Mouse (Mus musculus) cortical plate, adult 2 months (tissue): Measurements from ENCODE around the gene Gsk3a.

Experiments used
- CTCF ChIP-seq: fragments of 200-500 bp; IDR thresholded peaks from 2 replicates; pipeline ENCODE4 v1.5.1; 2011; ENCODE audit warnings: mild to moderate bottlenecking, control low read depth, low read length; ENCODE audit not compliant: insufficient read depth; ENCODE audit errors: extremely low read depth
- POLR2A ChIP-seq: fragments of 200-500 bp; IDR thresholded peaks from 2 replicates; pipeline ENCODE4 v1.6.1; 2011; ENCODE audit warnings: mild to moderate bottlenecking, low read length, control low read depth; ENCODE audit not compliant: insufficient read depth; ENCODE audit errors: extremely low read depth

DNA sequence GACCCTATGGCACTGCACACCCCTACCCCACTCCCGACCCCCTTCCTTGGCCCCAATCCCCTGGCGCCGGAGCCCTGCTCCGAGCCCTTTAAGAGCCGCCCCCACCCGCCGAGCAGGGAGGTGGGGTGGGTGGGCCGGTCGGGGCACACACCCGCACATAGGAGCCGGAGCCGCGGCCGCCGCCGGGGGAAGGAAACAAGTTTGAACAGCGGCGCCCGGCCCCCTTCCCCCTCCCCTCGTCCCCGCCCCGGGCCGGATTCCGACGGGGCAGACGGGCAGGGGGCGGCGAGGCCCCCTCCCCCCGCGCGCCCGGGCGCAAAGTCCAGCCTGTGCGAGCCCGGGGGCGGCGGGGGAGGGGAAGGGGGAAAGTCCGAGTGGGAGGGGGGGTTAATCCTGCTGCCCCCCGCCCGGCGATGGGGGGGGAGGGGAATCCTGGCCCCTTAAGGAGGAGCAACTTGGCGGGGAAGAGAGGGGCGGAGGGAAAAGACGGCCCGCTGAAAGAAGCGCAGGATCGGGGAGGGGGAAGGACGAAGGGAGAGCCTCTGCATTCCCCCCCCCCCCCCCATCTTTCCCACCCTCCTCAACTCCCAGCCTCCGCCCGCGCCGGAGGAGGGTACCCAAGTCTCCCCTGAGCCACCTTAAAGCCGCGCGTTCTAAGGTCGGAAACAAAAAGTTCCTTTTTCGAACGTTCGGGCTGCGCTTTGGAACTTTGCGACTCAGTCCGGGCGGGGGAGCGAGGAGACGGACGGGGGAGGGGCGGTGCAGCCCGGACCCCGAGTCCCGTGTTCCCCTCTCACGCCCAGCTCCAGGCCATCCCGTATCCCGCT, 11.9 kb upstream of the Gsk3a start:
- TF ChIP-seq CTCF, result no peak
- no peak for TF ChIP-seq POLR2A
